Mouse (Mus musculus): Measurements from ENCODE around the gene Atp2b1. TPM values are rescaled to one million over a fixed set of nuclear protein-coding genes. Genes with fewer than 3 reads are reported as not detected.

Atp2b1 gene
- polyA plus RNA-seq (2014; fragmentation: Nextera tagmentation; extraction: Ambion mirVana), result 131 and 132 TPM in 2 replicates

DNA sequence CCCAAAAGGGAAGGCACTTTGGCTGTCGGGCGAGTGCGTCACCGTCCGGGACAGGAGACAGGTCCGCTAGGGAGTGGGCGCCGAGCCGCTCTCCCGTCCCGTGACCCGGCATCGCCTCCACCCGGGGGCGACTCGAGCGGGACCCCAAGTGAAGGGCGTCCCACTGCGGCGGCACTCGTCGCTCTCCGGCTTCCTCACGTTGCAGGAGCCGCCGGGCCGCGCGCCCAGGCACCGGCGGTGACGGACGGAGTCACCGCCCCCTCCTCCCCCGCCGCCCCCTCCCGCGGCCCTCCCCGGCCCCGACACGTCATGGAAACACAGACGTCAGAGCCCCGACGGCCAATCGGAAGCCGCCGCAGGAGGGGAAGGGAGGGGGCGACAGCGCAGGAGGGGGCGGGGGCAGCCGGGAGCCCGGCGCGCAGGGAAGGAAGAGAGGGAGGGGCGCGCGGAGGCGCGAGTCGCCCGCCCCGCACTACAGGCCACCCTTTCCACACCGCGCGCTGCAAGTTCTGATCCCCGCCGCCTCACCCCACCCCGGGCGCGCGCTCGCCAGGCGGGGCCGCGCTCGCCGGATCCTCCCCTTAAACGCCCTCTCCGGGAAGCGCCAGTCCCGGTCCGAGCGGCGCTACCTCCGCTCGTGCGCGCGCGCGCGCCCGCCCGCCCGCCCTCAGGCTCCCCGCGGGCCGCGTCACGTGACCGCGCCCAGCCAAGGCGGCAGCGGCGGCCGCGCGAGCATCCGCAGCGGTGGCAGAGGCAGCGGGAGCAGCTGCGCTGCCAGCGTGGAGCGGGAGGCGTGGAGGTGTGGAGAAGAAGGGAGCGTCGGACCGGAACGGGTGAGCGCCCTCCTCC is at the start of gene Atp2b1:
Atp2b1 (plus strand) TSS at position 446 of the 849 bp plus-strand sequence.
- peak; percentile 95 for DNase-seq (ENCODE audit: low spot score)
- WGBS, result under 1% methylated on average over 92 of the region's 120 CpGs
- peak within 1 kb of the TSS; percentile 80 for H3K4me2 ChIP-seq (ENCODE audit: low read depth)
- ATAC-seq (ENCODE audit: insufficient read depth, low FRiP score, low TSS enrichment), result peak; percentile 91
- peak within 1 kb of the TSS; percentile 99 for H3K27ac ChIP-seq (ENCODE audit: low read depth, low read length)
- peaks cover 8% of the 10 kb centered on the region for H3K4me1 ChIP-seq (ENCODE audit: control insufficient read depth, insufficient read depth, low read length)
- peak within 1 kb of the TSS; percentile 99 for H3K4me3 ChIP-seq (ENCODE audit: low read depth, low read length)
- H3K27me3 ChIP-seq (ENCODE audit: control insufficient read depth, insufficient read depth, low read length), result no peaks in the 10 kb centered on the region
- H3K9ac ChIP-seq (ENCODE audit: low read length), result peak within 1 kb of the TSS; percentile 88
- H3K36me3 ChIP-seq (ENCODE audit: control insufficient read depth, insufficient read depth, low read length), result no peaks in the 10 kb centered on the region
- no peaks in the 10 kb centered on the region for H3K9me3 ChIP-seq (ENCODE audit: control insufficient read depth, low read length)

DNA sequence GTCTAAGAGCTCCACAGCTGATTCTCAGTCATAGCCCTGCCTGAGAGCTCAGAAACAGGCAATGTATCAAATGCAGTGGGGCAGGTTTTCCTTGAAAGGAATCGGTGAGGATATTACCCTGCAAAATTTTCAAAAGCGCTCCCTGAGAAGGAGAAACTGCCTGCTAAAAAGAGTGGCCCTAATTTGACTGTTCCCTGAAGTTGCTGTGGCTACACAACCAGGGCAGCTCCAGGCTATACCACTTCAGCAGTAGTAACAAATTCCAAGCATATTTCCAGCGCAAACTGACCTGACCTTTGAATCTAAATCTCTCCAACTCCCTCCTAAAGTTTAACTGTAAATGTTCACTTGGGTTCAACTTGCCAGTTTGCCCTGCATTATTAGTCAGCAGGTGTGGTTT is 49.4 kb upstream of the Atp2b1 start:
- Histone ChIP-seq H3K27ac (ENCODE audit: low read depth, low read length) (no peak overlapping the region), H3K4me3 (ENCODE audit: low read depth, low read length) (no peak overlapping the region), H3K4me2 (ENCODE audit: low read depth) (no peak overlapping the region), H3K36me3 (ENCODE audit: control insufficient read depth, insufficient read depth, low read length) (no peaks in the 10 kb centered on the region), H3K27me3 (ENCODE audit: control insufficient read depth, insufficient read depth, low read length) (no peaks in the 10 kb centered on the region), H3K9me3 (ENCODE audit: control insufficient read depth, low read length) (no peaks in the 10 kb centered on the region), H3K4me1 (ENCODE audit: control insufficient read depth, insufficient read depth, low read length) (no peaks in the 10 kb centered on the region), H3K9ac (ENCODE audit: low read length) (no peak overlapping the region)
- no peak for ATAC-seq (ENCODE audit: insufficient read depth, low FRiP score, low TSS enrichment)
- WGBS, result 86% methylated on average over 3 of the region's 3 CpGs
- DNase-seq (ENCODE audit: low spot score), result no peak

DNA sequence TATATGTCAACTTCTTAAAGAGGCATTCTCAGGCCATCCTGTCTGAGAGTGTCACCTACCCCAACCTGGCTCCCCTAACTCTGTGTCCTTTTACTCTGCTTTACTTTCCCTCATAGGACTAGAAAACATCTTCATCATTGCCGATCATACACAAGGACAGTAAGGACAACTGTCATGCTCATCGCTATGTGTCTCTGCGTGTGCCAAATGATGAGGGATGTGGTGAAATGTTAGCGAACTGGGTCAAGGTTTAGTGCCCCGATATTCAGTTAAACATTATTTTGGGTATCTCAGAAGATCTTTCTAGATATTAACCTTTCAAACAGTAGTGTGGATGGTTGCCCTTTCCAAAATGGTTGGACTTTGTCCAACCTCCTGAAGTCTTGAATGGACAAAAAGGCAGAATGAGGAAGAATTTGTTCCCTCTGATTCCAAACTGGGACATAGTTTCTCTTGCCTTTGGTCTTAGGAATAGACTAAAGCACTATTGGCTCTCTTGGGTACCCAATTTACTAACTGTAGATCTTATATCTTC is 47.3 kb upstream of the Atp2b1 start:
- 96% methylated on average over 5 of the region's 5 CpGs for WGBS
- DNase-seq (ENCODE audit: low spot score) (no peak), ATAC-seq (ENCODE audit: insufficient read depth, low FRiP score, low TSS enrichment) (no peak)
- Histone ChIP-seq H3K27ac (ENCODE audit: low read depth, low read length) (no peak overlapping the region), H3K27me3 (ENCODE audit: control insufficient read depth, insufficient read depth, low read length) (no peaks in the 10 kb centered on the region), H3K9ac (ENCODE audit: low read length) (no peak overlapping the region), H3K9me3 (ENCODE audit: control insufficient read depth, low read length) (no peaks in the 10 kb centered on the region), H3K4me3 (ENCODE audit: low read depth, low read length) (no peak overlapping the region), H3K36me3 (ENCODE audit: control insufficient read depth, insufficient read depth, low read length) (no peaks in the 10 kb centered on the region), H3K4me1 (ENCODE audit: control insufficient read depth, insufficient read depth, low read length) (no peaks in the 10 kb centered on the region), H3K4me2 (ENCODE audit: low read depth) (no peak overlapping the region)

- H3K4me2 ChIP-seq (ENCODE audit: low read depth), result no peak overlapping the region
- H3K36me3 ChIP-seq (ENCODE audit: control insufficient read depth, insufficient read depth, low read length), result no peaks in the 10 kb centered on the region
- no peak overlapping the region for H3K27ac ChIP-seq (ENCODE audit: low read depth, low read length)
- DNase-seq (ENCODE audit: low spot score) (no peak), ATAC-seq (ENCODE audit: insufficient read depth, low FRiP score, low TSS enrichment) (no peak)
- H3K4me1 ChIP-seq (ENCODE audit: control insufficient read depth, insufficient read depth, low read length), result no peaks in the 10 kb centered on the region
- WGBS, result 82% methylated on average over 4 of the region's 4 CpGs
- H3K9me3 ChIP-seq (ENCODE audit: control insufficient read depth, low read length), result no peaks in the 10 kb centered on the region
- no peaks in the 10 kb centered on the region for H3K27me3 ChIP-seq (ENCODE audit: control insufficient read depth, insufficient read depth, low read length)
- H3K4me3 ChIP-seq (ENCODE audit: low read depth, low read length), result no peak overlapping the region
- no peak overlapping the region for H3K9ac ChIP-seq (ENCODE audit: low read length)
Observed at GRCm38 (mm10) chr10:98868351-98868908, 45.8 kb upstream of the Atp2b1 start.

- ATAC-seq (ENCODE audit: insufficient read depth, low FRiP score, low TSS enrichment), result no peak
- H3K27ac ChIP-seq (ENCODE audit: low read depth, low read length), result no peak overlapping the region
- H3K36me3 ChIP-seq (ENCODE audit: control insufficient read depth, insufficient read depth, low read length), result no peaks in the 10 kb centered on the region
- no peak overlapping the region for H3K4me3 ChIP-seq (ENCODE audit: low read depth, low read length)
- no peaks in the 10 kb centered on the region for H3K9me3 ChIP-seq (ENCODE audit: control insufficient read depth, low read length)
- H3K4me2 ChIP-seq (ENCODE audit: low read depth), result no peak overlapping the region
- WGBS, result 72% methylated on average over 3 of the region's 3 CpGs
- H3K9ac ChIP-seq (ENCODE audit: low read length), result no peak overlapping the region
- no peaks in the 10 kb centered on the region for H3K4me1 ChIP-seq (ENCODE audit: control insufficient read depth, insufficient read depth, low read length)
- no peaks in the 10 kb centered on the region for H3K27me3 ChIP-seq (ENCODE audit: control insufficient read depth, insufficient read depth, low read length)
- DNase-seq (ENCODE audit: low spot score), result no peak
Observed at GRCm38 (mm10) chr10:98877855-98878254, 36.4 kb upstream of the Atp2b1 start.

- WGBS, result 69% methylated on average over 2 of the region's 2 CpGs
- Histone ChIP-seq H3K27me3 (ENCODE audit: control insufficient read depth, insufficient read depth, low read length) (no peaks in the 10 kb centered on the region), H3K9me3 (ENCODE audit: control insufficient read depth, low read length) (no peaks in the 10 kb centered on the region), H3K4me2 (ENCODE audit: low read depth) (no peak overlapping the region), H3K27ac (ENCODE audit: low read depth, low read length) (no peak overlapping the region), H3K4me3 (ENCODE audit: low read depth, low read length) (no peak overlapping the region), H3K4me1 (ENCODE audit: control insufficient read depth, insufficient read depth, low read length) (no peaks in the 10 kb centered on the region), H3K36me3 (ENCODE audit: control insufficient read depth, insufficient read depth, low read length) (no peaks in the 10 kb centered on the region), H3K9ac (ENCODE audit: low read length) (no peak overlapping the region)
- ATAC-seq (ENCODE audit: insufficient read depth, low FRiP score, low TSS enrichment) (no peak), DNase-seq (ENCODE audit: low spot score) (no peak)
Observed at GRCm38 (mm10) chr10:98878636-98879035, 35.6 kb upstream of the Atp2b1 start.

- no peaks in the 10 kb centered on the region for H3K36me3 ChIP-seq (ENCODE audit: control insufficient read depth, insufficient read depth, low read length)
- 89% methylated on average over 8 of the region's 8 CpGs for WGBS
- no peak for ATAC-seq (ENCODE audit: insufficient read depth, low FRiP score, low TSS enrichment)
- DNase-seq (ENCODE audit: low spot score), result no peak
- no peak overlapping the region for H3K9ac ChIP-seq (ENCODE audit: low read length)
- H3K4me3 ChIP-seq (ENCODE audit: low read depth, low read length), result no peak overlapping the region
- no peaks in the 10 kb centered on the region for H3K4me1 ChIP-seq (ENCODE audit: control insufficient read depth, insufficient read depth, low read length)
- no peak overlapping the region for H3K4me2 ChIP-seq (ENCODE audit: low read depth)
- no peaks in the 10 kb centered on the region for H3K27me3 ChIP-seq (ENCODE audit: control insufficient read depth, insufficient read depth, low read length)
- H3K27ac ChIP-seq (ENCODE audit: low read depth, low read length), result no peak overlapping the region
- no peaks in the 10 kb centered on the region for H3K9me3 ChIP-seq (ENCODE audit: control insufficient read depth, low read length)
Observed at GRCm38 (mm10) chr10:98880057-98880456, 34.1 kb upstream of the Atp2b1 start.

GRCm38 (mm10) chr10:98880711-98881110 is 33.5 kb upstream of the Atp2b1 start:
- Histone ChIP-seq H3K27ac (ENCODE audit: low read depth, low read length) (no peak overlapping the region), H3K4me2 (ENCODE audit: low read depth) (no peak overlapping the region), H3K27me3 (ENCODE audit: control insufficient read depth, insufficient read depth, low read length) (no peaks in the 10 kb centered on the region), H3K36me3 (ENCODE audit: control insufficient read depth, insufficient read depth, low read length) (no peaks in the 10 kb centered on the region), H3K9me3 (ENCODE audit: control insufficient read depth, low read length) (no peaks in the 10 kb centered on the region), H3K4me1 (ENCODE audit: control insufficient read depth, insufficient read depth, low read length) (no peaks in the 10 kb centered on the region), H3K4me3 (ENCODE audit: low read depth, low read length) (no peak overlapping the region), H3K9ac (ENCODE audit: low read length) (no peak overlapping the region)
- ATAC-seq (ENCODE audit: insufficient read depth, low FRiP score, low TSS enrichment), result no peak
- 94% methylated on average over 2 of the region's 2 CpGs for WGBS
- DNase-seq (ENCODE audit: low spot score), result no peak

GRCm38 (mm10) chr10:98881492-98881891 is 32.7 kb upstream of the Atp2b1 start:
- Histone ChIP-seq H3K27me3 (ENCODE audit: control insufficient read depth, insufficient read depth, low read length) (no peaks in the 10 kb centered on the region), H3K4me3 (ENCODE audit: low read depth, low read length) (no peak overlapping the region), H3K9me3 (ENCODE audit: control insufficient read depth, low read length) (no peaks in the 10 kb centered on the region), H3K27ac (ENCODE audit: low read depth, low read length) (no peak overlapping the region), H3K4me1 (ENCODE audit: control insufficient read depth, insufficient read depth, low read length) (no peaks in the 10 kb centered on the region), H3K4me2 (ENCODE audit: low read depth) (no peak overlapping the region), H3K9ac (ENCODE audit: low read length) (no peak overlapping the region), H3K36me3 (ENCODE audit: control insufficient read depth, insufficient read depth, low read length) (no peaks in the 10 kb centered on the region)
- ATAC-seq (ENCODE audit: insufficient read depth, low FRiP score, low TSS enrichment) (no peak), DNase-seq (ENCODE audit: low spot score) (no peak)
- 84% methylated on average over 6 of the region's 6 CpGs for WGBS

Data from neural tube, embryonic 11.5 days (tissue).